Mouse (Mus musculus): Measurements from ENCODE around the gene Smco4. TPM values are rescaled to one million over a fixed set of nuclear protein-coding genes. Genes with fewer than 3 reads are reported as not detected.

Smco4 gene
- polyA plus RNA-seq, 1 experiment, result 16.7 TPM

DNA sequence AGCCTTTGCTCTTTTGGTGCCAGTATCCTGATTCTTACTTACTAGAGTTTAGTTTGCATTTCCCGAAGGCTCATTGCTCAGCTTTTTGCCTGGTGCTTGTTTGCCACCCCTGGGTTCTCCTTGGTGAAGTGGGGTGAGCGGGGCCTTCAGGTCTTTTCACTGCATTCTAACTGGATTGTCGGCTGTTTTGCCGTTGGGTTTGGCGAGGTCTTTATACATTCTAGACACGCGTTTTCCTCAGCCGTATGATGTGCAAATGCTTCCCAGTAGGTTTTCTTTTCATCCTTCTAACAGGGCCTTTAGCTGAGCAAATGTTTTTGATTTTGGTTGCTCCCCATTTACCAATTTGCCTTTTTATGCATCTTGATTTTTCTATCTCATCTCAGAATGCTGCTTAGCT, 60.1 kb downstream of the Smco4 start:
- Histone ChIP-seq H3K4me1 (ENCODE audit: control insufficient read depth, insufficient read depth, low read length) (no peaks in the 10 kb centered on the region), H3K4me3 (ENCODE audit: insufficient read depth, low read length) (no peak overlapping the region), H3K27ac (ENCODE audit: insufficient read depth, low read length) (no peak overlapping the region)
- no peak for TF ChIP-seq POLR2A (IDR thresholded peaks at IDR 0.05; ENCODE audit: low read depth, low read length)
- no peak for TF ChIP-seq CTCF (IDR thresholded peaks at IDR 0.05; ENCODE audit: borderline replicate concordance, insufficient read depth, low read length)

DNA sequence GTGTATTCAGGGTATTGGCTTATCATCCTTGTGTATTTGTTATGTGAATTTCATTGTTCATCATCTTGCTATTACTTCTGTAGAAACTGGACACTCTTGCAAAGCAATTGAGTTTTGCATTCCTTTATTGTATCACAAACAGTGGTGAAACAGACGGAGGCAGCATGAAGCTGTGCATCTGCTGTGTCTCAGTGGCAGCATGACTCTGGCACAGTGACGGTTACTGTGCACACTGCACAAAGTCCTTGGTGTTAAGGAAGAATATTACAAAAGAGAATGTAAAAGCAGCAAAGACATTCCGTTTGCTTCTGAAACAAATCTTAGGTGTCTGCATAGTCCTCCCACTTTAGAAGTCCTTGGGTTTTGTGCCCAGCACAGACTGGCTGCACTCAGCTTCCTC, 67.2 kb downstream of the Smco4 start:
- Histone ChIP-seq H3K27ac (ENCODE audit: insufficient read depth, low read length) (no peak overlapping the region), H3K4me3 (ENCODE audit: insufficient read depth, low read length) (no peak overlapping the region), H3K4me1 (ENCODE audit: control insufficient read depth, insufficient read depth, low read length) (no peaks in the 10 kb centered on the region)
- TF ChIP-seq CTCF (IDR thresholded peaks at IDR 0.05; ENCODE audit: borderline replicate concordance, insufficient read depth, low read length) (no peak), POLR2A (IDR thresholded peaks at IDR 0.05; ENCODE audit: low read depth, low read length) (no peak)

DNA sequence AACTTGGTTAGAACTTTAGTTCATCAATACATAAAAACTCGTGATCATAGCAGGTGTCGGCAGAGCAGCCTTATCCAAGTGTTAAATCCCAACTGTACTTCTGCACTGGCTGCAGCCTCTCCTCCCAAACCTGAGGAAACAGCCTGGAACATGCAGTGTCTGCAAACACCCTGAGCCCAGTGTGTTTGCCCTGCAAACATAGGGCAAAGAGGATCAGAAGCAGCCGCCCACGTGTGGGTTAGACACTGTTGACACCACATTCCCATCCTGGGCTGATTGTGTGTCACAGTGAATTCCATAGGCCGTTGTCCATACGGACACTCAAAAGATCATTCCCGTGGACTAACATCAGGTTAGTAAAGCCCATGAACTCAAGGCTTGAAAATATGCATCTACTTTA, 69.1 kb downstream of the Smco4 start:
- H3K4me1 ChIP-seq (ENCODE audit: control insufficient read depth, insufficient read depth, low read length), result no peaks in the 10 kb centered on the region
- no peak overlapping the region for H3K4me3 ChIP-seq (ENCODE audit: insufficient read depth, low read length)
- no peak overlapping the region for H3K27ac ChIP-seq (ENCODE audit: insufficient read depth, low read length)
- TF ChIP-seq CTCF (IDR thresholded peaks at IDR 0.05; ENCODE audit: borderline replicate concordance, insufficient read depth, low read length), result no peak
- TF ChIP-seq POLR2A (IDR thresholded peaks at IDR 0.05; ENCODE audit: low read depth, low read length), result no peak

DNA sequence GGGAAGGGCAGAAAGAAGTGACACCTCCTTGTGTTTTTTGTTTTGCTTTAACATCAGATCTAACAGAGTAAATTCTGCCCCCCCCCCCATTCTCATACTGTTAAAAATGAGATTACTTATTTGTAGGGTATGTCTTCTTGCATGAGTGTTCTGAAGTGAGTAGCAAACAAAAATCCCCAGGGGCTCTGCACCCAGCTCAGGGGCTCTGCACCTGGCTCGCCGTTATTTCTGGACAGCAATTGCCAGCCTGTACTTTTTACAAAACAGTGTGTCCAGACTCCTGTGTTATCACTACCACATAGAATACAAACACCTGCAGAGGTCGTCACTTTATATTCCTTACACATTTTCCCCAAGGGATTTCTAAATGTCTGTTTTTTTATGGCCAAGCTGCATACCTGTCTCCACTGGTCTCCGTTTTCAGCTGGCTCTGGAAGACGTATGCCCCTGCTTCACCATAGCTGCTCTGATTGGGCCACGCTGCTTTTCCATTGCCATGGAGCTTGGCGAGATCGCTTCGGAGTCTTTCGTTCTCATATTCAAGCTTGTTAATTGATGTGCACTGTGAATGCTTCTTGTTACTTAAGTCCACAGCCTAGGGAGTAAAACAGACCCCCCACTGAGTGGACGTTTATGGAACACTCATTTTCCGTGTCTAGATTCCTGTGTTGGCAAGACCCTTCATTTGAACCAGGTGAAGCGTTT, 81.7 kb downstream of the Smco4 start:
- TF ChIP-seq CTCF (IDR thresholded peaks at IDR 0.05; ENCODE audit: borderline replicate concordance, insufficient read depth, low read length) (no peak), POLR2A (IDR thresholded peaks at IDR 0.05; ENCODE audit: low read depth, low read length) (no peak)
- H3K4me1 ChIP-seq (ENCODE audit: control insufficient read depth, insufficient read depth, low read length), result no peaks in the 10 kb centered on the region
- no peak overlapping the region for H3K4me3 ChIP-seq (ENCODE audit: insufficient read depth, low read length)
- H3K27ac ChIP-seq (ENCODE audit: insufficient read depth, low read length), result no peak overlapping the region

DNA sequence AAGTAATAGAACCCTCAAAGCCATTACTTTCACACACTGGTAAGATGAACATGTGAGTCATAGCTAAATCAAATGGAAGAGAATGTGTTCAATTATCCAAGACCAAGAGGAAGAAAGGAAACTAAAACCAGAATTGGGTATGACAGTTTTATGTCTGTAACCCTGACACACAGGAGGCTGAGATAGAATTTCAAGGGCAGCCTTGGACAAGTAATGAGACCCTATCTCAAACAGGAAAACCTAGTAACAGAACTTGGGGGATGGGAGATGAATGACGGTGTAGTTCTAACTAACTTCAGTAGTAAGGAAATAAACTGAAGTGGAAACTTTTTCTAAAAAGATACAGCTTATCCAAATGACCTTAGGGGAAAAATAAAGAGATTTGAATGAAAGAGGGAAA, 85.2 kb downstream of the Smco4 start:
- Histone ChIP-seq H3K4me1 (ENCODE audit: control insufficient read depth, insufficient read depth, low read length) (no peaks in the 10 kb centered on the region), H3K27ac (ENCODE audit: insufficient read depth, low read length) (no peak overlapping the region), H3K4me3 (ENCODE audit: insufficient read depth, low read length) (no peak overlapping the region)
- TF ChIP-seq CTCF (IDR thresholded peaks at IDR 0.05; ENCODE audit: borderline replicate concordance, insufficient read depth, low read length) (no peak), POLR2A (IDR thresholded peaks at IDR 0.05; ENCODE audit: low read depth, low read length) (no peak)

DNA sequence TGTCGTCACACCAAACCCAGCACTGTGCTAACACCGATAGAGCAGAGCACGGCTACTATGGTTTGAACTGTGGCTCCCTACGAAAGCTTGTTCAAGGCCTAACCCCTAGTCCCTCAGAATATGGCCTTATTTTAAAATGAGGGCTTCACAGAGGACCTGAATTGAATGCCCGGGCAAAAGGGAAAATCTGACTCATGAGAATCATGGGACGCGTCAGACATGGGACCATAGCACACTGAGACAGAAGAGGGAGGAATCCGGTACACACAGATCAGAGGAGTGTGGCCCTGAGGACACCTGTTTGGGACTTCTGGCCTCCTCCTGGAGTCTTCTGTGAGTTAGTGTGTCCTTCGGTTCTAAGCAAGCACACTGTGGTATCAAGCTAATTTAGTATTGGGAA, 85.7 kb downstream of the Smco4 start:
- H3K27ac ChIP-seq (ENCODE audit: insufficient read depth, low read length), result no peak overlapping the region
- TF ChIP-seq CTCF (IDR thresholded peaks at IDR 0.05; ENCODE audit: borderline replicate concordance, insufficient read depth, low read length) (no peak), POLR2A (IDR thresholded peaks at IDR 0.05; ENCODE audit: low read depth, low read length) (no peak)
- H3K4me1 ChIP-seq (ENCODE audit: control insufficient read depth, insufficient read depth, low read length), result no peaks in the 10 kb centered on the region
- no peak overlapping the region for H3K4me3 ChIP-seq (ENCODE audit: insufficient read depth, low read length)

DNA sequence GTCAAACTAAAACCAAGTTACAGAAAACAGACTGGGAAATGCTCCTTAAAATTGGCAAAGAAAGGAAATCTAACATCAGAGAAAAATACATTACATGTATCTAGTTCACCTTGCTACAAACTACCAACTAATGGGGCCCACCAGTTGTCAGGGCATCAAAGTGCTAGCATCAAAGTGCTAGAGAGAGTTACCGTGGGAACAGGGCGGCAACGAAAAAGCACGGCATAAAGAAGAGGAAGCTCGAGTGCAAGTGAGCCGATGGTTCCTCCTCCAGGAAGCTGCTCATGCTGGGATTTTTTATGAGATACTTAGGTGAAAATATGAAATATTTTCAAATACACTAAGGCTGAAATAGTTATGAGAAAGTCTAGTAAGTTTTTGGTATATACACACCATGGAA, 86.9 kb downstream of the Smco4 start:
- H3K4me1 ChIP-seq (ENCODE audit: control insufficient read depth, insufficient read depth, low read length), result no peaks in the 10 kb centered on the region
- no peak overlapping the region for H3K27ac ChIP-seq (ENCODE audit: insufficient read depth, low read length)
- no peak for TF ChIP-seq CTCF (IDR thresholded peaks at IDR 0.05; ENCODE audit: borderline replicate concordance, insufficient read depth, low read length)
- TF ChIP-seq POLR2A (IDR thresholded peaks at IDR 0.05; ENCODE audit: low read depth, low read length), result no peak
- no peak overlapping the region for H3K4me3 ChIP-seq (ENCODE audit: insufficient read depth, low read length)

DNA sequence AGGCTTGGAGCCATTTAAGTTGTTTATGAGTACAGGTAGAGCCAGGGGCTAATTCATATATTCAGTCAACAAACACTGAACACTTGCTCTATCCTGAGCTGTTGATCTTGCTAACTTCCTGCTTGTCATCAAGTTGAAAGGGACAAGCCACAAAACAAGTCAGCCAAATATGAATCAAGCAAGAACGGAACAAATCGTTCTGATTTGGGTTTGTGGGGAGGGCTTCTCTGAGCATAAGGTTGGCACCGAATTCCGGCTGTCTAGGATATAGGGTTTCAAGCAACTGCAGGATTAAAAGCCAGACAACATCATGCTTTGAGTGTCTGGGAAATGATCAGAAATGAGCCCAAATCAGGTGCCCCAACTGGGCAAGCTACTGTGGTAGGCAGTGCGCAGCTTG, 88.8 kb downstream of the Smco4 start:
- H3K4me3 ChIP-seq (ENCODE audit: insufficient read depth, low read length), result no peak overlapping the region
- TF ChIP-seq CTCF (IDR thresholded peaks at IDR 0.05; ENCODE audit: borderline replicate concordance, insufficient read depth, low read length) (no peak), POLR2A (IDR thresholded peaks at IDR 0.05; ENCODE audit: low read depth, low read length) (no peak)
- no peak overlapping the region for H3K27ac ChIP-seq (ENCODE audit: insufficient read depth, low read length)
- H3K4me1 ChIP-seq (ENCODE audit: control insufficient read depth, insufficient read depth, low read length), result no peaks in the 10 kb centered on the region

DNA sequence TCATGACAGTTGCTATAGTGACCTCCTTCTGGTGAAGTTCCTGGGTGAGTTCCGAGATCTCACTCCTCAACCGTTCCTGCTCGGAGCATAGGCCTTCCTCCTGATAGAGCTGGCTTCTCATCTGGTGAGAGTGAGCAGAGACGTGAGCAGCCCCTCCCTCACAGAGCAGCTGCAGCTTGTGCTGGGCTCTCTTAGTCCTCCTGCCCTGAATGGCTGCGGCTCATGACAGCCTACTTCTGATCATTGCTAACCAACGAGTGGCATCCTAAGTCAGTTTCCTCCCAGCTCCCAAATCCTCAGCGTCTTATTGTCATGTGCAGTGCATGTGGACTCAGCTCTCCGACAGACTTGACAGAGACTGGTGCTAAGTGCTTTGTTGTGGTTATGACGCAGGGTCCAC, 91.0 kb downstream of the Smco4 start:
- no peak overlapping the region for H3K4me3 ChIP-seq (ENCODE audit: insufficient read depth, low read length)
- TF ChIP-seq CTCF (IDR thresholded peaks at IDR 0.05; ENCODE audit: borderline replicate concordance, insufficient read depth, low read length) (no peak), POLR2A (IDR thresholded peaks at IDR 0.05; ENCODE audit: low read depth, low read length) (no peak)
- H3K27ac ChIP-seq (ENCODE audit: insufficient read depth, low read length), result no peak overlapping the region
- no peaks in the 10 kb centered on the region for H3K4me1 ChIP-seq (ENCODE audit: control insufficient read depth, insufficient read depth, low read length)

DNA sequence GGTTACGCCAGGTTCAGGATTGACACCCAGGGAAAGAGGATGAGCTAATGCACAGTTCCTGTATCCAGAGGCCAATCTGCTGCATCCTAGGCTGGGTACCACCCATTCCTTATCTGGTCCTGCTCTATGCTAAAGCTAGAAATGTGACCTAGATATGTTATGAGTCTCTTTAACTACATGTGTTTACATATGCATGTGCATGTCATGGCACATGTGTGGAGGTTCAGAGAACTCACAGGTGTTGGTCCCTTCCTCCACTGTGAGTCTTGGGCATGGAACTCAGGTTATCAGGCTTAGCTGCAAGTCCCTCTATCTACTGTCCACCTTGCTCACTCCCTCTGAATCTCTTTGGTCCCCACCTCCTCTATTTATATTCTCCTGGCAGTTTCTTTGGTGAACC, 92.7 kb downstream of the Smco4 start:
- no peaks in the 10 kb centered on the region for H3K4me1 ChIP-seq (ENCODE audit: control insufficient read depth, insufficient read depth, low read length)
- no peak overlapping the region for H3K27ac ChIP-seq (ENCODE audit: insufficient read depth, low read length)
- no peak overlapping the region for H3K4me3 ChIP-seq (ENCODE audit: insufficient read depth, low read length)
- TF ChIP-seq CTCF (IDR thresholded peaks at IDR 0.05; ENCODE audit: borderline replicate concordance, insufficient read depth, low read length) (no peak), POLR2A (IDR thresholded peaks at IDR 0.05; ENCODE audit: low read depth, low read length) (no peak)
